Mouse (Mus musculus) embryonic stem cell, embryonic (primary cell): ENCODE measurements around the gene Aff1.

Source experiments
- CTCF ChIA-PET, 4 experiments: fragments of 300-600 bp in 2 of 4; fragments of 350-600 bp in 2 of 4; sonication (Branson Sonifier 250); formaldehyde crosslinking; loops; one replicate each; lab custom pipeline; 2022; ENCODE audit warnings: inconsistent platforms in 2 of 4; lab: Charles Lee
- POLR2A ChIA-PET, 4 experiments: fragments of 300-600 bp in 2 of 4; fragments of 350-600 bp in 2 of 4; sonication (Branson Sonifier 250); formaldehyde crosslinking; loops; one replicate each; lab custom pipeline; 2022; ENCODE audit warnings: antibody characterized with exemption in 4 of 4, inconsistent platforms in 1 of 4; lab: Charles Lee

Aff1 gene

DNA sequence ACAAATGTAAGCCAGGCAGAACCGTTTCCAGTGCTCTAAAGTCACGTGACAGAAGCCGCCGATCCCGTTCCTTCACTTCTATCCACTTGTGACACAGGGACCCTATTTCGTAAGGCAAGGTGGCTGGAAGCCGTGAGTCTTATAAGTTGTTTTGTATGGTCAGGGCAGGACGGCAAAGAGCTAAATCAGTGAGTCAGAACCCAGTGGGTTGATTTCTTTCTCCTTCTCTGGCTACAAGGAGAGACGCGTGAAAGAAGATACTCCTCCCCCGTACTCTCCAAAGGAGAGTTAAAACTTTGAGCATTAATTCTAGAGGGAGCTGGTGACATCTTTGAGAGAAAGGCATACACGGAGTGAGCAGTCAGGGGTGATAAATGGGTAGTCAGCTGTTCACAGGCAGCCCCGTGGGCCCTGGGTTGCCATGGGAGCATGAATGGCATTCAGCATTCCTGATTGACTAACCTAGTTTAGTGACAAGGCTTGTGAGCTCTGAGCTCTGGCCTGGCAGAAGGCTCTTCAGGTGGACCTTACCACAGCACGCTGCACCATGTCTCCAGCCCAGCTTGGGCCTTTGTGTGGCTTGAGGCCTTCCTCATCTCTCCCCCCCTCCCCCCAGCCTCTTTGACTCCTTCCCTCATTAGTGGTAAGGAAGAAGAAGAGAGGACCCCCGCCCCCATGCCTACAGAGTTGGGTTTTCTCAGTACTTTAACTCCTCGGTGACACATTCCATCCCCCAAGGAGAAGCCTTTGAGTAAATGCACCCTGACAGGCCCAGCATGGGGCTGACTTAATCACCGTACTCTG lies 86.3 kb downstream of the Aff1 start:
- POLR2A ChIA-PET = interaction anchor here in 3 of 4 experiments (0.5 to 9.2 kb wide), 35 partner anchors 9 to 730 kb away, joined by 3 to 83 read pairs (median 4); partner anchors contain the start of gene Aff1 (in 1 of the 3)
- CTCF ChIA-PET = interaction anchor here in 3 of 4 experiments (0.6 to 1.3 kb wide), 5 partner anchors 14 to 110 kb away, joined by 3 to 7 read pairs (median 5); no protein-coding TSS in a partner anchor

- POLR2A ChIA-PET = interaction anchor here in 3 of 4 experiments (0.6 to 9.2 kb wide), 30 partner anchors 9 to 690 kb away, joined by 3 to 83 read pairs (median 4); no protein-coding TSS in a partner anchor
- CTCF ChIA-PET = interaction anchor here in 1 of 4 experiments (0.6 to 1.0 kb wide), 7 partner anchors 38 to 406 kb away, joined by 3 to 5 read pairs (median 4); no protein-coding TSS in a partner anchor
Measured at GRCm38 (mm10) chr5:103779836-103780235, 87.7 kb downstream of the Aff1 start.

GRCm38 (mm10) chr5:103780266-103780665 lies 88.1 kb downstream of the Aff1 start:
- POLR2A ChIA-PET = interaction anchor here in 3 of 4 experiments (0.6 to 9.2 kb wide), 31 partner anchors 9 to 689 kb away, joined by 3 to 83 read pairs (median 4); no protein-coding TSS in a partner anchor

GRCm38 (mm10) chr5:103780836-103781235 lies 88.7 kb downstream of the Aff1 start:
- ChIA-PET CTCF (interaction anchor here in 1 of 4 experiments (0.6 to 1.0 kb wide), 2 partner anchors 8 to 37 kb away, joined by 3 to 4 read pairs; no protein-coding TSS in a partner anchor), POLR2A (interaction anchor here in 2 of 4 experiments (0.8 to 9.2 kb wide), 15 partner anchors 10 to 327 kb away, joined by 3 to 83 read pairs (median 5); no protein-coding TSS in a partner anchor)

More at GRCm38 (mm10) chr5:103780266-103780665, 88.1 kb downstream of the Aff1 start:
- CTCF ChIA-PET = interaction anchor here in 1 of 4 experiments (0.6 to 1.0 kb wide), 8 partner anchors 9 to 406 kb away, joined by 3 to 5 read pairs (median 4); no protein-coding TSS in a partner anchor

DNA sequence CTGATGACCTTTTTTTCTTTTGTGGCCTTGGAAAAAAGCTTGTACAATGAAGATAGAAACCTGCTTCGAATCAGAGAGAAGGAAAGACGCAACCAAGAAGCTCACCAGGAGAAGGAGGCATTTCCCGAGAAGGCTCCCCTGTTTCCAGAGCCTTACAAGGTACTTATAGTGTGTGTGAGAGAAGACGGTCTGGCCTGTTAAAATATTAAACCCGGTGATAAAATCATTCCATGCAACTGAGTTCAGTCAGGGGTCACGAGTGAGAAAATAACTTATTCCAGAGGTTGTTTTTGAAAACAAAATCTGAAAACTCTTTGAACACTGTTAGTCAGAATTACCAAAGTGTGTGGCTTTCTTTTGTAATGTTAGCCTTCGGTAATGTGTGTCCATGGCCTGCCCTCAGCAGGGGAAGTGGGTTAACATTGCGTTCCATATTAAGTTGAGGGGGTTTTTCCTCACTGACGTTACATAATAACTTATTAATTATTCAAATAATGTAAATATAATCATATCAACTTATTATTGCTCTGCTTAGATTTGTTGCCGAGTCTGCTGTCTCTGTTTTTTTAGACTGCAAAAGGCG lies 91.0 kb downstream of the Aff1 start:
- CTCF ChIA-PET = interaction anchor here in 3 of 4 experiments (0.8 to 2.9 kb wide), 4 partner anchors 17 to 103 kb away, joined by 3 to 9 read pairs (median 4); no protein-coding TSS in a partner anchor

DNA sequence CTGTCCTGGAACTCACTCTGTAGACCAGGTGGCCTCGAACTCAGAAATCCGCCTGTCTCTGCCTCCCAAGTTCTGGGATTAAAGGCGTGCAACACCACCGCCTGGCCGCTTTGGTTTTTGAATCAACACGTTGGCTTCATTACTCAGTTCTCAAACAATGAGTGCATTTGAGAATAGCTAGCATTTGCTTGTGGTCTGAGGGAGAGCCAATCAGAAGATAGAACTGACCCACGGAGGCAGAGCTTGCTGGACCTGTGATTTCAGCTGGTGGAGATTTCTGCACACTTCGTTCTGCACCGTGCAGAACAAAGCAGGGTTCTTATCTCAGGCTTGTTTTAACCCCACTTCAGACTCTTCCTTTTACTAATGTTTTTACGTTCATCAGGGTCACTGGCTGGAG lies 93.9 kb downstream of the Aff1 start:
- ChIA-PET CTCF (interaction anchor here in 1 of 4 experiments (0.8 kb wide), 1 partner anchor 1636 kb away, joined by 6 read pairs; no protein-coding TSS in a partner anchor), POLR2A (interaction anchor here in 2 of 4 experiments (0.7 to 2.5 kb wide), 4 partner anchors 10 to 90 kb away, joined by 3 to 13 read pairs (median 5); no protein-coding TSS in a partner anchor)

More for the DNA sequence above, 91.0 kb downstream of the Aff1 start:
- POLR2A ChIA-PET = interaction anchor here in 2 of 4 experiments (0.9 to 2.3 kb wide), 8 partner anchors 12 to 62 kb away, joined by 3 to 7 read pairs (median 3); no protein-coding TSS in a partner anchor

DNA sequence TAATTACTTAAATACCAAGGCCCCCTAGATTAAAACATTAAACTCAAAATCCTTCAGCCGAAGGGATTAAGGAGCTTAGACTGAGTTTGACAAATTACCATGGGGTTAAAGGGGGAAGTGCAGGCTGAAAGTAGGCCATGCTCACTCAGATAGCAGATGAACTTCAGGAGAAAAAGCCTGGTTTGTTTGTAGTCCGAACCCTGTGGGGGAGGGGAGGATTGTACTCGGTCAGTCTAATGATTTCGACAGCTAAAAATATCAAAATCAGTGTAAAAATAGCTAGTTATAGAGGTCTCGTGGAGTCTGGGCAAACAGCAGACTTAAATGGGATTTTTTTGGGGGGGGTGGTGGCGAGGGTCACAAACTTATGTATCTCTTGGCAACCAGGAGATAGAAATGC lies 96.3 kb downstream of the Aff1 start:
- ChIA-PET CTCF (interaction anchor here in 1 of 4 experiments (1.7 kb wide), 1 partner anchor 29 kb away, joined by 9 read pairs; no protein-coding TSS in a partner anchor), POLR2A (interaction anchor here in 2 of 4 experiments (0.5 to 7.7 kb wide), 10 partner anchors 10 to 37 kb away, joined by 3 to 83 read pairs (median 4); no protein-coding TSS in a partner anchor)

GRCm38 (mm10) chr5:103788976-103789375 lies 96.8 kb downstream of the Aff1 start:
- CTCF ChIA-PET = interaction anchor here in 3 of 4 experiments (0.6 to 1.7 kb wide), 4 partner anchors 9 to 286 kb away, joined by 3 to 9 read pairs (median 3); no protein-coding TSS in a partner anchor
- POLR2A ChIA-PET = interaction anchor here in 2 of 4 experiments (0.7 to 7.7 kb wide), 12 partner anchors 10 to 47 kb away, joined by 3 to 83 read pairs (median 4); no protein-coding TSS in a partner anchor

- ChIA-PET POLR2A (interaction anchor here in 2 of 4 experiments (0.7 to 7.7 kb wide), 12 partner anchors 9 to 46 kb away, joined by 3 to 83 read pairs (median 4); no protein-coding TSS in a partner anchor), CTCF (interaction anchor here in 3 of 4 experiments (0.6 to 1.7 kb wide), 4 partner anchors 9 to 285 kb away, joined by 3 to 9 read pairs (median 3); no protein-coding TSS in a partner anchor)
Measured at GRCm38 (mm10) chr5:103789619-103790116, 97.5 kb downstream of the Aff1 start.

DNA sequence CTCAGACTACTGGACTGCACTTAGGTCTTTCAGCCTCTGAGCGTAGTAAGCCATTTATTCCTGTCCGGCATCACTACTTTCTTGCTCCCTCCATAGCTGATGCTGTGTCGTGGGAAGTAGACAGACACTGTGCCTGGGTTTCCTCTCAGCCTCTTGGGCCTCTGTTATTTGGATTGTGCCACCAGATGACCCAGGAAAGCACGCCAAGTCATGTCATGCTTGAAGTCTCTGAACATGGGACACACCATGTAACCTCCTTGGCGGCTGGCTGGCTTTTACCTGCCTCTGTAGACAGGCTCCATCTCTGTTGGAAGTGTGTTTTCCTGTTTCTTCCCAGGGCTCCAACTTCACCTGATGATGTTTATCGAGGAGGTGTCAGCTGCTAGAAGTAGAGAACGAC lies 99.6 kb downstream of the Aff1 start:
- CTCF ChIA-PET = interaction anchor here in 2 of 4 experiments (0.6 to 0.9 kb wide), 3 partner anchors 21 to 43 kb away, joined by 3 to 4 read pairs (median 3); no protein-coding TSS in a partner anchor
- POLR2A ChIA-PET = interaction anchor here in 3 of 4 experiments (0.5 to 7.7 kb wide), 11 partner anchors 10 to 92 kb away, joined by 3 to 83 read pairs (median 3); no protein-coding TSS in a partner anchor

DNA sequence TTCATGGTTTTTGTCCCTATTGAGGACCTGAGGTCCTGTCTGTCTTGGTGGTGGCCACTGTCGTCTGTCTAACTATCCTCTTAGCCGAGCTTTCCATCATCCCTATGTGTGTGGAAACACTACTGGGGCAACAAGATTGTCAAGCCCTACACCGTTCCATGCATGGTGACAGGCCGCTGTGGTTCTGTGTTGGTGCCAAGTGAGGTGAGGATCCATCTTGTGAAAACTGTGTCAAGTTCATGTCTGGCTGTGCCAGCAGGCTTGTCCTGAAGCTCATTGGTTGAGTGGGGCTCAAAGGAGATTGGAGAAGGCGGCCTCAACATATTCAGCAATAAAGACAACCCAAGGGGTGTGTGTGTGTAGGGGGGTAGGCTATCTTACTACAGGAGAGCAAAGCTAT lies 102.9 kb downstream of the Aff1 start:
- POLR2A ChIA-PET = interaction anchor here in 1 of 4 experiments (0.6 to 1.1 kb wide), 3 partner anchors 9 to 28 kb away, joined by 3 to 5 read pairs (median 4); no protein-coding TSS in a partner anchor
- CTCF ChIA-PET = interaction anchor here in 1 of 4 experiments (0.6 kb wide), 2 partner anchors 24 to 46 kb away, joined by 3 read pairs; no protein-coding TSS in a partner anchor

DNA sequence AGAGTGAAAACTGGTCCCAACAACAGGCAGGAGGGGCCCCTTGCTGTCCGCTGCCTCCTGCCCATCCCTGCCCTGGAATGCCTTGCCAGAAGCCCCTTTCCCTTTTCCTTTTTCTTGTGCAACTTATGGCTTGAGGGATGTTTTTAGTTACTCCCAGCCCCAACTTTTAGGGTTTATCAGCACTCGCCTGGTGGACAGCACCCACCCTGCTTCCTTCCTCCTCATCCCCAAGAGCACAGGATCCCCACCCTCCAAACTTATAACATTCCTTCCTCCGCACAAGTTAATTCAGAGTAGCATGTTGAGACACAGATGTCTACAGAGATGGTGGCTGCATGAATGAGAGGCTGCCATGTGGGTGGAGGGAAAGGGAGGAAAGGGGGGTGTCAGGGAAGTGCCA lies 103.9 kb downstream of the Aff1 start:
- CTCF ChIA-PET = interaction anchor here in 1 of 4 experiments (0.6 kb wide), 1 partner anchor 23 kb away, joined by 3 read pairs; no protein-coding TSS in a partner anchor
- POLR2A ChIA-PET = interaction anchor here in 1 of 4 experiments (0.8 to 1.0 kb wide), 3 partner anchors 11 to 104 kb away, joined by 3 to 4 read pairs (median 3); partner anchors contain the start of gene Aff1

GRCm38 (mm10) chr5:103797774-103798173 lies 105.6 kb downstream of the Aff1 start:
- POLR2A ChIA-PET = interaction anchor here in 2 of 4 experiments (1.0 to 2.6 kb wide), 7 partner anchors 8 to 39 kb away, joined by 3 to 20 read pairs (median 9); no protein-coding TSS in a partner anchor
- CTCF ChIA-PET = interaction anchor here in 1 of 4 experiments (1.3 kb wide), 1 partner anchor 20 kb away, joined by 8 read pairs; no protein-coding TSS in a partner anchor

DNA sequence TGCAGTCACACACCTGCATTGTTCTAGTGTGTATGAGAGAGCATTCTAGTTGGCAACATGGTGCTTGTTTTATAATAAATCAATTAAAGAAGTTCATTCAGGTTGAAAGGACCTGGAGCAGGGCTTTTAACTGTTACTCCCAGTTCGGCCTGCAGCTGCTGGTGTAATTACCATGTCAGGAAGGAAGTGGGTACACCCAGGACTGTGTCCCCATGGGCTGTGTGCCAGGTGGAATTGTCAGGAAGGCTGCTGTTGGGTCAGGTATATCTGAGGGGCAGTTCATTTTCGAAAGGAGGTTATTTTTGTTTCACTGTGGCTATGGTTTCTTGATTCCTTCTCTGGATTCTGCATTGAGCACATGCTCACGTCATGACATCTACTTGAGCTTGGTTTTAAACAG lies 107.3 kb downstream of the Aff1 start:
- ChIA-PET POLR2A (interaction anchor here in 1 of 4 experiments (1.3 to 2.6 kb wide), 4 partner anchors 10 to 20 kb away, joined by 9 to 20 read pairs (median 12); no protein-coding TSS in a partner anchor), CTCF (interaction anchor here in 1 of 4 experiments (0.9 kb wide), 1 partner anchor 20 kb away, joined by 5 read pairs; no protein-coding TSS in a partner anchor)

- ChIA-PET CTCF (no interaction called here), POLR2A (interaction anchor here in 1 of 4 experiments (2.2 to 2.6 kb wide), 2 partner anchors 10 to 20 kb away, joined by 13 to 20 read pairs; no protein-coding TSS in a partner anchor)
Measured at GRCm38 (mm10) chr5:103800009-103800408, 107.8 kb downstream of the Aff1 start.

DNA sequence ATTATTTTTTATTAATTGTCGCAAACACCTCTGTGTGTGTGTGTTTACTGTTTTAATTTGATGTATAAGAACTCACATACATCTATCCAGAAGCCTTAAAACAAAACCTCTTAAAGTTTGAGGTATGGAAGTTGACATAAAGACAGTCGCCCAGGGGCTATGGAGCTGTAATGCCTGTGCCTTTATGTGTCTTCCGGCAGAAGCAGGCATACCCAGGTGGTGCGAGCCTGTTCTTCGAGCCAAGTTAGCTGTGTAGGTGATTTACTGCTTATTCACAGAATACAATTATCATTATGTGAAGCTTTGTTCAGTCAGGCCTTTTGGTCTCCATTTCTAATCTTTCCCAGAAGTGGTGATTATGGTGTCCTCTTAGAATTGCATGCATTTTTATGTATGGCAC lies 111.2 kb downstream of the Aff1 start:
- POLR2A ChIA-PET = interaction anchor here in 2 of 4 experiments (0.7 to 1.6 kb wide), 6 partner anchors 10 to 112 kb away, joined by 3 to 7 read pairs (median 3); partner anchors contain the start of gene Aff1 (in 1 of the 2)
- CTCF ChIA-PET = interaction anchor here in 2 of 4 experiments (1.6 kb wide), 3 partner anchors 14 to 123 kb away, joined by 3 to 5 read pairs (median 4); no protein-coding TSS in a partner anchor
